Mouse (Mus musculus) heart, embryonic 11.5 days (tissue): ENCODE measurements at regions not wholly inside any gene's neighbourhood (a gene's known extent, or its start where the extent isn't known, plus 50 kb on each side); places are given as distances from the start of the nearest gene placed in this dataset.
"Not testable (repeated sequence)": the region's sequence is repeated elsewhere in the genome, so short reads cannot be mapped to it uniquely, and the experiment has no call there.

ENCODE experiments used
- ATAC-seq: fragments of 200-750 bp; cut with Nextera tagmentation; replicated peaks from 2 replicates; pipeline ENCODE4 v1.8.0; 2017; ENCODE audit warnings: moderate library complexity; ENCODE audit not compliant: insufficient number of reproducible peaks, low FRiP score, low TSS enrichment
- H3K27ac ChIP-seq: fragments of 300-500 bp; sonication (generic); 2 replicates; pipeline ENCODE4 v1.5.1; 2014; ENCODE audit warnings: mild to moderate bottlenecking, low read depth, low read length
- H3K27me3 ChIP-seq: fragments of 300-500 bp; sonication (generic); 2 replicates; pipeline ENCODE4 v1.6.1; 2014; ENCODE audit warnings: mild to moderate bottlenecking, low read length, mixed read lengths; ENCODE audit not compliant: control insufficient read depth, insufficient read depth
- H3K36me3 ChIP-seq: fragments of 300-500 bp; sonication (generic); 2 replicates; pipeline ENCODE4 v1.6.1; 2014; ENCODE audit warnings: mild to moderate bottlenecking, low read length, moderate library complexity, mixed read lengths; ENCODE audit not compliant: control insufficient read depth, insufficient read depth
- H3K4me1 ChIP-seq: fragments of 300-500 bp; sonication (generic); 2 replicates; pipeline ENCODE4 v1.6.1; 2014; ENCODE audit warnings: low read length; ENCODE audit not compliant: control insufficient read depth, insufficient read depth
- H3K4me2 ChIP-seq: fragments of 300-500 bp; sonication (generic); 2 replicates; pipeline ENCODE4 v1.6.1; 2014; ENCODE audit warnings: mild to moderate bottlenecking, moderate library complexity
- H3K4me3 ChIP-seq: fragments of 300-500 bp; sonication (generic); 2 replicates; pipeline ENCODE4 v1.5.1; 2014; ENCODE audit warnings: low read depth, low read length
- H3K9ac ChIP-seq: fragments of 300-500 bp; sonication (generic); 2 replicates; pipeline ENCODE4 v1.6.1; 2014; ENCODE audit warnings: mild to moderate bottlenecking, low read depth, low read length, moderate library complexity
- H3K9me3 ChIP-seq: fragments of 300-500 bp; sonication (generic); replicated peaks from 2 replicates; pipeline ENCODE4 v1.6.1; 2016; ENCODE audit warnings: low read length; ENCODE audit not compliant: control insufficient read depth
- WGBS: fragments of 180-500 bp; shearing (Covaris S2); extraction: QIAGEN DNeasy Blood & Tissue Kit; methylation state at CpG from one replicate; pipeline ENCODE4 v1.1.7; 2014; ENCODE audit not compliant: insufficient replicate concordance; 5-methylcytosine and 5-hydroxymethylcytosine counted together

DNA sequence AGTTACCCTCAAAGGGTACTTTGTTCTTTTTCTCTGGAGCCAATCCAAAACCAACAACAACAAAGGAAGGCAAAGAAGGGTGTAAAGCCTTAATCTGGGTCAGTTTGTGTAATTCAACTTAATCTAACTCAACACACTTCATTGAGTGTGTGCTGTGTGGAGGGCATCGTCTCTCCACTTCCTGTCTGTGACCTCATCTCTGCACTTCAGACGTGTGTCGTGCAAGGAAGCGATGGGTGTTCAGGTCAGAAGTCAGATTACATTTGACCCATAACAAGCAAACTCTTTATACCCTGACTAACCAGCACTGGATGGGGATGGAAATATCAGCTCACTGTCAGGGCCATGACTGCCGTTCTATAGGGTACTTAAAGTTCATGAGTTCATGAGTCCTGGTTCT is 138.0 kb upstream of the Sox5 start:
- no peak overlapping the region for H3K4me3 ChIP-seq
- H3K27ac ChIP-seq, result no peak overlapping the region
- H3K9me3 ChIP-seq, result no peaks in the 10 kb centered on the region
- H3K36me3 ChIP-seq, result no peaks in the 10 kb centered on the region
- no peak overlapping the region for H3K9ac ChIP-seq
- H3K4me1 ChIP-seq, result peaks cover 8% of the 10 kb centered on the region
- 28% methylated on average over 5 of the region's 5 CpGs for WGBS
- H3K27me3 ChIP-seq, result no peaks in the 10 kb centered on the region
- ATAC-seq, result peak; percentile 58
- no peak overlapping the region for H3K4me2 ChIP-seq

DNA sequence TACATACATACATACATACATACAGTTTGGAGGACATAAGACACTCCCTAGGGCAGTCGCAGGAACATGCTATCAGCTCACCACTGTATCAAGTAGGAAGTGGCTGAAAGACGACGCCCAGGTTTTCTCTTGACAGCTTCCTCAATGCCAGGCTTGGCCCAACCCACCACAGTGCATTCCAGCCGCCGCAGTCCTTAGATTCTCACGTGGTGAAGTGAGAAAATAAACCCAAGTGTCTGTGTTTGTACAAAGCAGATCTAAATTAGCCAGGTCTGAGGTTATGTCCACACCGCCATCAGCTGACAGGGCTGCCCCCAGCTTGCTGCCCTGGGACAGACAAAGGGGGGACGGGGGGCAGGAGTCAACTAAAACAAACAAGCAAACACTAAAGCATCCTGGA is 135.4 kb upstream of the Sox5 start:
- 0 out of 2 replicates have a peak, but pooled peaks have one; percentile 50 for ATAC-seq
- Histone ChIP-seq H3K4me3 (no peak overlapping the region), H3K4me2 (peak overlapping the region; percentile 39), H3K36me3 (no peaks in the 10 kb centered on the region), H3K4me1 (peaks cover 8% of the 10 kb centered on the region), H3K27ac (0 out of 2 replicates have a peak overlapping the region, but pooled peaks have one; percentile 24), H3K9ac (no peak overlapping the region), H3K27me3 (no peaks in the 10 kb centered on the region), H3K9me3 (no peaks in the 10 kb centered on the region)
- WGBS, result 3% methylated on average over 8 of the region's 8 CpGs

DNA sequence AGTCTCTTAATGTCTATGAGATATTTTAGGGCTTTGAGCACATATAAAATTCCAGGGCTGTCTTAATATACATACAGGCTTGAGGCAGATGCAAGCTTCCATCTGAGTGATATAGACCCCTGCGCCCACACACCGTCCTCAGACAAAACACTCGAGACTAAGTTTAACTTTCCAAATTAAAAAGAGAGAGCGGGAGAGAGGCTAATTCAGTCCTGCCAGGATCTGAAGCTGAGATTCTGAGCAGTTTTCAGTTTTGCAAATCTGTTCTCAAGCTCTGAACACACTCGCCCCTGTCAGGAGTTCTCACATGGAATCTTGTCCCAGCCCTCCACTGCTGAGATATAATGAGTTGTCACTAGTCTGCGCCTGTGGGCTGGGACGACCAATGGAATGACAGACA is 130.0 kb upstream of the Sox5 start:
- Histone ChIP-seq H3K27ac (no peak overlapping the region), H3K4me3 (no peak overlapping the region), H3K4me2 (no peak overlapping the region), H3K4me1 (no peaks in the 10 kb centered on the region), H3K9me3 (no peaks in the 10 kb centered on the region), H3K9ac (no peak overlapping the region), H3K36me3 (no peaks in the 10 kb centered on the region), H3K27me3 (no peaks in the 10 kb centered on the region)
- no peak for ATAC-seq
- 69% methylated on average over 7 of the region's 7 CpGs for WGBS

DNA sequence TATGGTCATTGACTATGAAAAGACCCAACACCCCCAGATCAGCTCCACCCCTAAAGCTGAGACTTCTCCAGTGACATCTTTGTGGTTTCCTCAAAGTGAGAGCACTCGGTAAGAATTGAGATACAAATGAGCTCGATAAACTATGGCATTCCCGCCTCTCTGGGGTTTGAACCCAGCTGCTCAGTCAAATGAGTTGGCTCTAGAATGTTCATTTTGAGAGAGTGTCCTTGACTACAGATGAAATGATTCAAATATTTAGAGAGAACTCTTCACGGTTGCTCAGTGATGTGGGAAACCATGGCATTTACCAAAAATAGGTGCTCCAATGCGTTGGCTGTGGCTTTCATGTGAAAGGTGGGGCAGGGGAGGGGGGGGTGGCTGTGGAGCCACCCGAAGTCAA is 128.6 kb upstream of the Sox5 start:
- no peaks in the 10 kb centered on the region for H3K36me3 ChIP-seq
- no peaks in the 10 kb centered on the region for H3K4me1 ChIP-seq
- no peaks in the 10 kb centered on the region for H3K27me3 ChIP-seq
- no peak overlapping the region for H3K9ac ChIP-seq
- 72% methylated on average over 6 of the region's 6 CpGs for WGBS
- H3K27ac ChIP-seq, result no peak overlapping the region
- H3K4me3 ChIP-seq, result no peak overlapping the region
- no peak overlapping the region for H3K4me2 ChIP-seq
- no peak for ATAC-seq
- no peaks in the 10 kb centered on the region for H3K9me3 ChIP-seq

DNA sequence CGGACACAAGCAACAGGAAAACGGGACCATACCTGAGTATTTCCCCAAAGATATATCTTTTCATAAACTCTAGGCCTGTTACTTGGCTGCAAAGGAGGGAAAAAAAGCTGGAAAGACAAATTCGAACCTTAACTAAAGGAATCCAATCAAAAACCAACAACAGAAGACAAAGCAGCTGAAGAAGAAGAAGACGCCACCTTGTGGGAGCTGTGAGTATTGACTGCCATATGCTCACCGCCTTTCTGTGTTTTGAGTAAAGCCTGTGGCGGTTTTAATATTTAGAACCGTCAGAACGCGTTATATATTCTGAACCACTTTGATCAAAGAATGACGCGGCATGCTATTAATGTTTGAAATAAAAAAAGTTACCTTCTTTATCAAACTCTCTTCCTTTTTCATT is 126.9 kb upstream of the Sox5 start:
- Histone ChIP-seq H3K4me3 (no peak overlapping the region), H3K27ac (no peak overlapping the region), H3K9ac (no peak overlapping the region), H3K4me2 (no peak overlapping the region), H3K9me3 (no peaks in the 10 kb centered on the region), H3K36me3 (no peaks in the 10 kb centered on the region), H3K4me1 (no peaks in the 10 kb centered on the region), H3K27me3 (no peaks in the 10 kb centered on the region)
- ATAC-seq, result no peak
- 86% methylated on average over 11 of the region's 11 CpGs for WGBS

DNA sequence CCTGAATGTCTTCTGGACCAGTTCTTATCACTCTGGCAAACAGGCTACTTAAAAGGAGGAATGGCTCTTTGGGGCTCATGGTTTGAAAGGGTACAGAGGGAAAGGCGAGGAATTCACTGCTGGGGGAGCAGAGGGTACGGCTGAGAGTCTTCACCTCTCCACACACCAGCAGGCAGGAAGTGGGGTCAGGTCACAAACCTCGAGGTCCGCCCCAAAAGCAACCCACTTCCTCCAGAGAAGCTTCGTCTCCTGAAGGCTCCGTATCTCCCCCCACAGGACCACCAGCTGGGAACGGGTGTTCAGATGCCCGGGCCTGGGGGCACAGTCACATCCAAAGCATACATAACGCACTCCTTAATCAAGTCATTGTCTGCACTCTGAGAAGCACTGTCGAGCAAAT is 121.4 kb upstream of the Sox5 start:
- H3K27ac ChIP-seq, result no peak overlapping the region
- WGBS, result 46% methylated on average over 10 of the region's 10 CpGs
- 0 out of 2 replicates have a peak, but pooled peaks cover 5% of the 10 kb centered on the region for H3K4me1 ChIP-seq
- H3K4me2 ChIP-seq, result no peak overlapping the region
- H3K9me3 ChIP-seq, result no peaks in the 10 kb centered on the region
- no peak overlapping the region for H3K4me3 ChIP-seq
- no peak for ATAC-seq
- H3K36me3 ChIP-seq, result no peaks in the 10 kb centered on the region
- H3K9ac ChIP-seq, result no peak overlapping the region
- no peaks in the 10 kb centered on the region for H3K27me3 ChIP-seq

DNA sequence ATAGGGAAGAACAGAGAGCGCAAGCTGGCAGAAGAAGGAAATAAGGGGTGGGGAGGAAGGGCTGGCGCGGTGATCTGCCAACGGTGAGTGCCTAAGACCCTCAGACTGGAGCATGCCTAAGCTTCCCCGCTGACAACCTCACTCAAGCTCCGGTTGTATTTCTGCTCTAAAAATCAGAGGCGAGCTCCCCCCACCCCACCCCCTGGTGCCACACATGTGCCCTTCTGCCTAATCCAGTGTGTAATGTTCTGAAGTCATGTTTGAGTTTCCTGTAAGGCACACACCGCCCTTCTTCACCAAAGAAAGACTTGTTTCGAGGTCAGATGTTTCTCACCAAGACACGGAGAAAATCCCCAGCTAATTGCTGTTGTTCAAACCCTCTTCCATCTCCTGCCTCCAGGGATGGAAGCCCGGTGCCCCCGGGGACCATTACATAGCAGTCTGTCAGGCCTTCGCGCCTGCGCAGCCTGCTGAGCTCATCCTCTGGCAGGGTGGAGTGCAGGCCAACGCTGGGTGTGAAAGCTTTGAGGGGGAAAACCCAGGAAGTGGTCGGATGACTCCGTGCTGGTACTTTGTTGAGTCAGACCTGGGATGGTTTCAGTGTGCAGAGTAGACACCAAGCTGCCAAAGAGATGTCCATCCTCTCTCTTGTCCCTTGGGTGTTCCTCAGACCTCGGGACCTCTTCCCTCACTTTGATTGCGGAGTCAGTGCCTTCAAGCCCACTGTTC is 120.7 kb upstream of the Sox5 start:
- Histone ChIP-seq H3K4me2 (no peak overlapping the region), H3K36me3 (no peaks in the 10 kb centered on the region), H3K4me3 (no peak overlapping the region), H3K27ac (no peak overlapping the region), H3K4me1 (0 out of 2 replicates have a peak, but pooled peaks cover 5% of the 10 kb centered on the region), H3K27me3 (no peaks in the 10 kb centered on the region), H3K9me3 (no peaks in the 10 kb centered on the region), H3K9ac (no peak overlapping the region)
- WGBS, result 58% methylated on average over 20 of the region's 20 CpGs
- ATAC-seq, result peak; percentile 65; the same call in 1 of the 2 replicates

DNA sequence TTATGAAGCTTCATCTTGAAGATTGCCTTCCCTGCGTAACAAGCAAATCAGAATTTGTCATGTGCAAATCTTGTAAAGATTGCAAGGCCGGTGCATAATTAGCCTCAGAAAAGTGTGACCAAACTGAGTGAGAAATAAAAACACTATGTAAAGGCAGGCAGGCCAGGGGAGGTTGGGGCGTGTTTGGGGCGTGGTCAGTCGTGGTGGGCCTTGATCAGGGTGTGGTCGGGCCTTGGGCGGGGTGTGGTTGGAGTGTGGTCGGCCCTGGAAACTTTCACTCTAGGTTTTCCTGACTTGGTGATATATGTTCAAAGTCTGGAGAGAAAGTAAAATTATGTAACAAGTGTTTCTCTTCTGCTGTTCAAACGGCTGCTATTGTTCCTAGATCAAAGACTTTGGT is 120.0 kb upstream of the Sox5 start:
- Histone ChIP-seq H3K27me3 (no peaks in the 10 kb centered on the region), H3K9ac (no peak overlapping the region), H3K9me3 (no peaks in the 10 kb centered on the region), H3K36me3 (no peaks in the 10 kb centered on the region), H3K27ac (no peak overlapping the region), H3K4me2 (no peak overlapping the region), H3K4me1 (0 out of 2 replicates have a peak, but pooled peaks cover 5% of the 10 kb centered on the region), H3K4me3 (no peak overlapping the region)
- peak; percentile 86 for ATAC-seq
- 64% methylated on average over 9 of the region's 9 CpGs for WGBS

DNA sequence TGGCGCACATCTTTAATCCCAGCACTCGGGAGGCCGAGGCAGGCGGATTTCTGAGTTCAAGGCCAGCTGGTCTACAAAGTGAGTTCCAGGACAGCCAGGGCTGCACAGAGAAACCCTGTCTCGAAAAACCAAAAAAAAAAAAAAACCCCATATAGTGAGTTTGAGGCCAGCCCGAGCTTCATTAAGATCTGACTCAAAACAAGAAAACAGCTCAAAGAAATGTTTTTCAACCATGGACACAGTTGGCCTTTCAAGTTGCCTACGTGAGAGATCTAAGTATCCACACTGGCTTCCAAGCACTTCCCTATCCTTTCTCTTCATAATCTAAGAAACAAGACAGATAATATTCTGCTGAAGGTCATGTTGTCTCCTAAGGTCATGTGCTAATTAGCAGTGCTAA is 119.1 kb upstream of the Sox5 start:
- H3K4me2 ChIP-seq, ATAC-seq, H3K27ac ChIP-seq, H3K9me3 ChIP-seq, H3K36me3 ChIP-seq, H3K27me3 ChIP-seq, H3K4me3 ChIP-seq, H3K9ac ChIP-seq, H3K4me1 ChIP-seq: not testable (repeated sequence)
- 84% methylated on average over 7 of the region's 7 CpGs for WGBS
